Mouse (Mus musculus) spleen, postnatal 36 days (tissue): ENCODE data around the gene Fam240a.

Source experiments
- DNase-seq, 2 experiments: peaks; one replicate each; pipeline ENCODE4 v3.0.0; 2022; ENCODE audit warnings: low spot score in 2 of 2, mixed read lengths in 1 of 2

Gene Fam240a

DNA sequence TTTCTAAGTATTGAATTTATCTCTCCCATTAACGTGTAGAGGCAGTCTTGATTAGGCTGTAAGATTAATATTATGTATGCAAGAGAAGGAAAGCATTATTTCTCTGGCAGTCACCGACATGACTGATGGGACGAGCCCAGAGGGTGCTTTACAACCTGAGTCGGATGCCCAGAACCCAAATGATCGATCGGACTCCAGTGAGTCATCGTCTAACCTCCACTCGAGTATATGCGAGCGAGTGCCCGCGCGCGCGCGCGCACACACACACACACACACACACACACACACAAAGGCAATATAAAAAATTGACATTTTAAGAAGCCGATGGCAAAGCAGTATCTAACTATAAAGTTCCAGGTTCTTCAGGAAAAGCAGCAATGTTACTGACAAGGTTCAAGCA lies 28.7 kb upstream of the Fam240a start:
- DNase-seq = no peak

DNA sequence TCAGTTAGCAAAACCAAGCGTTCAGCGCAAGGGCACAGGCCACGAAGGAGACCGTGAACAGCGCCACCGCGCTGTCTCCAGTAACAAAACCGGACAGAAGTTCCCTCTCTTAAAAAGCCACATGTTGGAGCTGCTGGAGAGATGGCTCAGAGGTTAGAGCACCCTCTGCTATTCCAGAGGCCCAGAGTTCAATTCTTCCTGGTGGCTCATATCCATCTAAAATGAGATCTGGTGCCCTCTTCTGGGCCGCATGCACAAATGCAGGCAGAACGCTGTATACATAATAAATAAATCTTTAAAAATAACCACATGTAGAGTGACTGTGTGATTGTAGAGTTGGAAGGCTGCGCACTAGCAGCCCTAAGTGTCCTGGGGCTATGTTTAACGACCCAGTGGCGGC lies 27.6 kb upstream of the Fam240a start:
- no peak for DNase-seq

DNA sequence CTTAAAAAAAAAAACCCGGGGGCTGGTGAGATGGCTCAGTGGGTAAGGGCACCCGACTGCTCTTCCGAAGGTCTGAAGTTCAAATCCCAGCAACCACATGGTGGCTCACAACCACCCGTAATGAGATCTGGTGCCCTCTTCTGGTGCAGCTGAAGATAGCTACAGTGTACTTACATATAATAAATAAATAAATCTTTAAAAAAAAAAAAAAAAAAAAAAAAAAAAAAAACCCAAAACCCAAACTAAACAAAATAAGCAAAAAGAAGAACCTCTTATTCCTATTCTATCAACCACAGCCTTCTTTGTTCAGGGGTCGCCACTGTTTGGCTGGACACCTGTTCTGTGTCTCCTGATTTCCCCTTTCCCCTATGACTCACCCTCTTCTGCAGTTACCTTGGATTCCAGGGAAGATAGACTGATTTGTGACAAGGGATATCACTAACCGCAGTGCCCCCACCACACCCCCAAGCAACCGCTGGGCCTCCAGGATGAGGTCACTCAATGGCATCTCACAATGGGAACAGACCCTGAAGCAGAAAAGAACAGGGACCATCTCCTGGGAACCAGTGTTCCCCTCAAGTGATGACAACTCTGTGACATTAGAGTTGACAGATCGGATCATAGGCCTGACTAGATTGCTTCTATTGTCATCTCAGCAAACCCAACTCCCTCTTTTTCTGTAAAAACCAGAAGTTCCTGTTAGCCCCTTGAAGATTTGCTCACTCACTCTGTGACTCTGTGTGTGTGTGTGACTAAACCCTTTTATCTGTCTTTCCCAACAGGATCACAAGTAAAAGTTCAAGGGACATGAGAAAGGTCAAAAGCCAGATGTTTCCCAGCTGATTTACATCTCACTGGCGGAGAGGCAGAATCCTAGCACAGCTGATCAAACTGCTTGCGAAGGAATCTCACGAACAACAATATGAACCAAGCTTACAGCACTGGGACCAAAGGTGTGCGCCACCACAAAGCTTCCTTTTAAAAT lies 21.1 kb upstream of the Fam240a start:
- DNase-seq = no peak

DNA sequence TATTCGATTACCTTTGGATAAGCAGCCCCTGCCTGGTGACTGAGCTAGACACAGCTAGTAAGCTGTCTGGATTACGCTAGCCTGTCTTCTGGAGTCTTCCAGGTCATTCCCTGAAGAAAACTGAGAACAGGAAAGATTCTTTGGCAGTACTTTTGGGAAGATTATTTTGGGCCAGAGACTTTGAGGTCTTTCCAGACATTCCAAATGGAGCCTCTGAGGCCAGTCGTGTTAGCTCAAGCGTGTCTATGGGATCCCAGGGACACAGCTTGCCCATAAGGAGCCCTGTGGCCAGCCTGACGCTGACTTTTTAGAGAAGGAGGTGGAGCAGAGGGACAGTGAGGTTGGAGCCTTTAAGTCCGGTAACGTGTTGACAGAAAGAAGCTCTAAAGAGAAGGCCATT lies 19.3 kb upstream of the Fam240a start:
- DNase-seq = no peak

DNA sequence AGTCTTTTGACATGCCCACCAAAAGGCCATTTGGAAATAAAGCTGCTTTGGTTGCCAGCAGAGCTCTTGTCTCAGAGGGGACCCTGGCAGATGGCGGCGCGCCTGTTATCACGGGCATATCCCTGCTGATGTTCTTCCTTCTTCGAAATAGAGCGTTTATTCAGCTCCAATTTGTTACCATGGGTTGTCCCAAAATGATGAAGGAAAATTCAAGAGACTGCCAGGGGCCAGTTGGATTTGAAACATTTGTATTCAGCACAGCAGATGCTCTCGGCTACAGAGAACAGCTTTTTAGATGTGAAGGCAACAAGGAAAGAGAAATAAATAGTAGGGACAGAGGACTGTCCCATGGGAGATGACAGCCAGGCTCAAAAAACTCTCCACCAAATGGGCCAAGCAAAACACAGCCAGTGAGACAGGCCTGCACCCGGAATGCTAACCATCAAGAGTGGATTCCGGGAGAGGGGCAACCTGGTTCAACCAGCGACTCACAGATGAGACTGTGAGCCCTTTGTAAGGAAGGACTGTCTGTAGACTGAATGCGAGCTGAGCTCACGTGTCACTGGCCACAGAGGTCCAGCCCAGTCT lies 17.3 kb upstream of the Fam240a start:
- DNase-seq = no peak

DNA sequence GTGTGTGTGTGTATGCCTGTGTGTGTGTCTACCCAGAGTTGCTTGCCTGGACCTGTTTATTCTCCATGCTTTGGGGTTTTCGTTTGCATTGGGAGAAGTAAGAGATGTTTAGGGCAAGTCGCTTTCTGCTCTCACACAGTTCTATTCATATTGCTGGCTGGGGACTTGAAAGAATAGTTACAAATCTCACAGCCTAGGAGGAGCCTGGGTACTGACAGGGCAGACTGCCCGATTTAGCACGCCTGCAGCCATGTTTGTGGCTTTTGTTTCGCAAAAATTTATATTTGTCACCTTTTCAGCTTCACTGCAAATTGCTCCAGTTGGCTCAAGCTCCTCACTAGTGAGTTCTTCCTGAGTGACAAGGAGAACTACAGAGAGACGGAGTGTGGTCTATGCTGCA lies 14.9 kb upstream of the Fam240a start:
- no peak for DNase-seq

DNA sequence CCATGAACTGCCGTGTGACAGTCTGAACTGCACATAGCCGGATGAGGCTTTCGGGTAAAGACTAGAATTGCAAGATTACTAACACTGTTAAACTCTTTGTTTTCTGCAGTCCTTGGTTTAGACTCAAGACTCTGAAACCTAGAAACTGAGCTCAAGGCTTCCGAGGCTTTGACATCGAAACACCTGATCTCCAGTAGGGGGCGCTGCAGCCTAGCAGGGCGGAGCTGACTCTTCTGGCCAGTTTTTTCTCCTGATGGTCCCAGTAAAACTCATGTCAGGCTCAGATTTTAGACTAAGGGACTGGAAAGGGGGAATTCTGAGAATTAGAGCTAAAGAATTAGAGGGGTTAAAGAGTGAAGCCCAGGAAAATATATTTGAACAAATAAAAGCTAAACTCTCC lies 6.1 kb upstream of the Fam240a start:
- DNase-seq = peak; percentile 19 to 36

DNA sequence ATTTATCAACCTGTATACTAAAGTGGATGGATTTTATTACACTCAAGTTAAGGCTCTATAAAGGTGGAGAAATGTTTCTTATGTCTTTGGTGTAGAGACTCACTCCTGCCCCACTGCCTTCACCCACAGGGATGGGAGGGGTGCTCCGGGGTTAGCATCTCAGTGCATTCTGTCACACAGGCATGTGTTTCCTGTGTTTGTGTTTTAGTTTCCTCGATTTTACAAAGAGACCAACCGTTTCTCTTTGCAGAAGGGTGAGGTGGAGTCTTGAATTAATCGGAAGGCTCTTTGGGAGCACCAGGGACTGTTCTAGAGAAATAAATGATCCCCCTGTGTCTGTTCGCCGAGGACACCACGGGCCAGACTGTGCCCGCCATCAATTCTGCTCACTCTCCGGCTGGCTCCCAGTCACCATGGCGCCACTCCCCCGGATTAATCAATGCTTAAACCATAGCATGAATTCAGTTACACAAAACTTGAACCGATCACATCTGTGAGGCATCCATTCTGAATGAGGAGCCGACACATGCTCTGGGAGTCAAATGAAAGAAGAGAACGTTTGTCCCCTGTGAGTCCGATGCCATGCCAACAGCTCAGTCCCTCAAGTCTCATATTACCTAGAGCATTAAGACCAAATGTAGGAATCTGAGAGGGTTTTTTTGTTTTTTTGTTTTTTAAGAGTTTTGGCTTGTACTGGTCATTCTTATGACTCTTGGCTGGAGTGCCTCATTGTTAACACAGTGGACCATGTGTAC lies 4.2 kb upstream of the Fam240a start:
- DNase-seq = no peak

DNA sequence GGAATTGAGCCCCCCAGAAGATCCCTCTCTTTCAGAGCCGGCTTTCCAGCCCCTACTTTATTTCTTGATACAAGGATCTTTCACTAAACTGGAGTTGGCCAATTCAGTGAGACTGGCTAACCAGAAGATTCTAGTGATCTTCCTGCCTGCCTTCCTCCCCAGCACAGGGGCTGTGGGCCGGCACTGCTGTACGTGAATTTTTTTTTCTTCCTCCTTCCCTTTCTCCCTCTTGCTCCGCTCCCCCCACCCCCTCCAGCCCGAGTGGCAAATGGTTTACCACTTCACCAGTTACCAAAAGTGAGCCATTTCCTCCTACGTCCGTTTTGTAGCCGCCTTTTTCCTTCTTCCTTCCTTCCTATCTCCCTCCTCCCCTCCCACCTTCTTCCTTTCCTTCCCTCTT lies 1.2 kb downstream of the Fam240a start:
- no peak for DNase-seq

DNA sequence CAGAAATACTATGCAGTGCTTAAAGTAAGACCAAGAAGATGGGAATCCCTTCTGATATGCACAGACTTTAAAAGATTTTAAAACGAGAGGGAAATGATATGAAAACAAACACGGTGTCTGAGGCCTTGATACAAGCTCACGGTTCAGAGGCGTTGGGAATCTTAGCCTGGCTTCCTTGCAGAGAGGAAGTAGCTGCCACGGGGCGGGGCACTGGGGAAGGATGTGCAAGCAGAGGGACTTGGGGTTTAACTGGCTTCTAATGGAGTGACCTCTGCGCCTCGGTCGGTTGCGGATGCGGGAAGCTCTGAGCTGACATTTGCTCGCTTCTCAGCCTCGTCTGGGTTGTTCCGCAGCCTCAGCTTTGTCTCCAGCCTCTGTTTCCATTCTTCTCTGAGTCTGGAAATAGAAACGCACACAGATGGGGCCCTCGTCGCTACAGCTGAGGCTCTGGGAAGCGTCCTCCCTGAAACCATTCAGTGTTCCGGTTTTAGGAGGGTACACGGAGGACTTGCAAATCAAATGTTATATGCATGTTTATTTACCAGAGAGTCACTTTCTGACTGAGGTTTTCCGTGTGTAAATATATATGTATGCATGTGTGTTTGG lies 1.9 kb downstream of the Fam240a start:
- no peak for DNase-seq

DNA sequence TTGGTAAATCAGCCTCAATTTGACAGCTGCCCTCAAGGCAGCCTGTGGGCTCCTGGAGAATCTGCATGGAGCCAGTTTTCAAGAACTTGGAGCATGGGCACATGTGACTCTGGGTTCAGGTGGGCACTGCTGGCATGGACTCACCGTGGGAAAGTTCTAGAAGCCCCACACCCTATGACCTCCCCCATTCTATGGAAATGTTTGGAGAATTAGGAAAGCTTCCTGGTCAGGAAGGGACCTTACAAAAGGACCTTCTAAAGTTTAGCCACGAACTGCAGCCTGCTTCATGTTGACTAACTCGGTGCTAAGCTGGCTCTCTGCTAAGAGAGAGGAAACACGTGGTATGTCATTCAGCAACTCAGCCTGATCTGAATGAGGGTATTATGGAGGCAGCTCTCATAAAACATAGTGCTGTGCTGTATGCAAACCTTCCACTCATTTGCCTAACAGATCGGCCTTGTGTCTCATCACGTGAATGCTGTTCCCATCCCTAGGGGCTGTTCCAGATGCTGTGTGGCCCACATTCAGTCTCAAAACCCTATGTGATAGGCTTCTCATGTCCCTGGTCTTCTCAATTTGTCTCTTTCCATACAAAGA lies 7.2 kb downstream of the Fam240a start:
- DNase-seq = no peak

DNA sequence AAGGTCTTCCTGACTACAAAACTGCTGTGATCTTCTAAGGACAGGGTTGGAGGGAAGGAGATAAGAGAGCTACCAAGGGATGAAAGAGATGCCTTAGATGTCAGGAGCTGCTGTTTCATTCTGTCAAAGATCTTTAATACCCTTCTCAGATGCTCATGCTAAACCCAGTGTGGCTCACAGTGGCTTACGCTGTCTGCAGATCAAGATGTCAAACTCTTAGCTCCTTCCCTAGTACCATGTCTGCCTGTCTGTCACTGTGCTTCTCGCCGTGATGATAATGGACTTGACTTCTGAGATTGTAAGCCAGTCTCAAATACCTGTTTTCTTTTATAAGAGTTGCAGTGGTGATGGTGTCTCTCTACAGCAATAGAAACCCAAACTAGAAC lies 8.0 kb downstream of the Fam240a start:
- no peak for DNase-seq

DNA sequence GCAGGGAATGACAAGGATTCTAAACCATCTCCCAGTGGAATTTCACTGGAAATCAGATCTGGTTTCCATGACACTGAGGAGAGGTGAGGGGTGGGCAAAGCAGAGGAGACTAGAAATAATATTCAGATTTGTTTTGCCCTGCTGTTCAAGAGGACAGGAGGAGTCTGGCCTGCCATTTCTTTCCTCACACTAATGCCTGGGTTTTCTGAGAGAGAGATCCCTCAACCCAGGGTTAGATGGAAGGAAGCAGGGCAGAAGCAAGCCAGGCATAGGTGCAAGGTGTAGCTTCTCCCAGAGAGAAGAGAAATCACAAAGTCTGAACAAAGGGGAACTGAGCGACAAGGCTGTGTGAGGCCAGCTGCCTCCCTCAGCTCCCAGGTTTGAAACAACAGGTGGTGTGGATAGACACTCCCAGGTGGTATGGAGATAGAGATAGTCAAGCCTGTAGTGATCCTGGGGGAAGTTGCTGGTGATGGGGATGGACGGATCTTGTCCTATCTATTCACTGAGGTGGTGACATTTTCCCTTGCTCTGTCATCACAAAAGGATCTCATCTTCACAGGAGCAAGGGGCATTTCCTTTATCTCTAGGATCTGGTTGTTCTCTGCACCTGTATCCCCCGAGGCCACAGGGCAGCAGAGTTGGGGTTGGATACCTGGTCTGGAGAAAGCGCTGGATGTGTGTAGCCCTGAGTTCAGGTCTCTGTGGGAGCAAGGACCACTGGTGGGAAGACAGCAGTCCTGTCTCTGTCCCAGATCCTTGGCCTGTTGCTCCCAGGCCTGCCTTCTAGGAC lies 8.6 kb downstream of the Fam240a start:
- no peak for DNase-seq

DNA sequence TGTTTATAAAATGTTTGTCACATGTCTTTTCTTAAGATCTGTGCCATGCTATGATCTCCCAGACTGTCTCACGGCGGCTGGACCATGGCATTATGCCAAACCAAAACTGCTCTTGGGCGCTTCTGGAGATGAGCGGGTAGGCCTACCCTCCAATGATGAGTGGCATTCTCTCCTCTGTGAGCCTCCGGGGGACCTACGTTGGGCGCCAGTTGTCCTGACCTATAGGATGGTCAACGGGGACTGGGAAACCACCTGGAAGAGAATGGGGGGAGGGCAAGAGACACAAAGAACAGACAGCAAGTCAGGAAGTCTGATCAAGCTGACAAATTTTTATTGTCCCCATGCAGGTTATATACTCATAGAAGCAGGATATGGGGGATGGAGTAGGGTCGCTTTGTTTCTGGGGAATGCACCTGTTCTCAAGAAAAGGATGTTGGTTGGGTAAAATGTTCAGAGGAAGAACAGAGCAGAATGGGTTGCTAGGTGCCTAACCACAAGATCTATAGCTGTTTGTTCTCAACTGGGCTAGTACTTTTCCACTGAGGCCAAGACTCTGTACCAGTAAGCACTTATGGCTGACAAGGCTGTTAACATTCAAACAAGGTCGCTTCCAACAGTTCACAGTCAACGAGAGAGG lies 9.3 kb downstream of the Fam240a start:
- peak in 1 of 2 experiments; percentile 30 for DNase-seq

DNA sequence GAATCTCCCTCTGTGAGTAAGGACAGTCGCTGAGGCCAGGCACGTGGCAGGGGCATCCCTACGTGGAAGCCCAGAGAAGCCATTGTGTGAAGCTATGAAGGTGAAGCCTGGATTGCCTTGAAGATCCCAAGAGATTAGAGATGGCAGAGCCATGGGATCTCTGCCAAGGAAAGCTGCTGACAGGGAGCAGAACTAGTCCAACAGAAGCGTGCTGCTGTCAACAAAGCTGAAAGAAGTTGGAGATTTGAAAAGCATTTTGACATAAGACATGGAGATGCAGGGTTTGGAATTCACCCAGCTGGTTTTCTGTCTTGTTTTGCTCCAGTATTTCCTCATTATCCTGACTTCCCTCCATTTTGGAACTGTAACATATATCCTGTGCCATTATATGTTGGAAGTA lies 14.4 kb downstream of the Fam240a start:
- DNase-seq = no peak

DNA sequence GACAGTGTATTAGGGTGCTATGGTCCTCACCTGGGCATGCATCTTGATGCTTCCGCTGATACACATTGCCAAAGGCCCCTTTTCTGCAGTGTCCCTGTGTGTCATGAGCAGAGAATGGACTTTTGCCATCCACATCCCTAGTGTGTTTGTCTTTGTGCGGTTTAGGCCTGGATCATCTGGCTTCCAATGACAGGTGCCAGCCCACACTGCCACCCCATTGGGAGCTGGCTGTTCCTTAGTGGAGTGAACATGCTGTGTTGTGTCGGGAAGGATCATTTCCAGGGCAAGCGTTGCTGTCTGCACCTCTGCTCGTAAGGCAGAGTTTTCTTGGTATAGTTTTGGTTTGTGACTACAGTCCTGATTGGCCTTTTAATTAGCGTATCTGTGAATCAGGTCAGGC lies 15.5 kb downstream of the Fam240a start:
- DNase-seq = no peak

DNA sequence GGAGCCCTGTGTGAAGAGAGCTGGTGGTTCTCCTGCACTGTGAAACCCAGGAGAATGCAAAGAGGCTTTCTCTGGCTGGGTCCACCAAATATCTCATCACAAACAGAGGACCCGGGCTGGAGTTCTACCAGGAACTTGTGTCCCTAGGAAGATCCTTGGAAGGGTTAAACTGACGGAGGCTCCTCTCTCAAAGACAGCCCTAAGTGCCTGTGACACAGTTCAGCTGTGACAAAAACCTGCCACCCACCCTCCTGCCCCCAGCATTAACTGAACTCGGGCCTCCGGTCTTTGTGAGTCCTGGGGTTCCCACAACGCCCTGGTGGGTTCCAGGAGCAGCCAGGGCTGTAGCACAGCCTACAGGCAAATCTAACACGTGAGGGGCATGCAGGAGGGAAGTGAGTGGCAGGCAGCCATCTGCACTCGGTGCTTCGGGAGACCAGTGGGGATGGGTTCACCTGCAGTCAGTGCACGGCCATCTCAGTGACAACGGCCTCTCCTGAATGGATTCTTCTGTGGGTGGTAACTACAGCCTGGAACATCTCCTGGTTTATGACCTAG lies 17.1 kb downstream of the Fam240a start:
- no peak for DNase-seq

DNA sequence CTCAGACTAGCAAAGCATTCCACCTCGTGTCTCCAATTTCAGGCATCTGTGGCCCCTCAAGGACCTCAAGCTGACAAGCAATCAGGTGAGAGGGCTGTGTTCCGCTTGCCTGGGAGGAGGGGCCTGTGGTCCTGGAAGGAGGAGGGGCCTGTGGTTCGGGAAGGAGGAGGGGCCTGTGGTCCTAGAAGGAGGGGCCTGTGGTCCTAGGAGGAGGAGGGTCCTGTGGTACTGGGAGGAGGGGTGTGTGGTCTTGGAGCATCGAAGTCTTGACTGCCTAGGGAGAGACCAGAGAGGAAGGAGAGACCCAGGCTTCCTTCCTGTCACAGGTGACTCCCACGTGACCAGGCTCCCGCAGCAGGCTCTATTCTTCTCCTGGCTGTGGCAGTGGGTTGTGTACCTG lies 20.1 kb downstream of the Fam240a start:
- peak; percentile 49 to 52 for DNase-seq

DNA sequence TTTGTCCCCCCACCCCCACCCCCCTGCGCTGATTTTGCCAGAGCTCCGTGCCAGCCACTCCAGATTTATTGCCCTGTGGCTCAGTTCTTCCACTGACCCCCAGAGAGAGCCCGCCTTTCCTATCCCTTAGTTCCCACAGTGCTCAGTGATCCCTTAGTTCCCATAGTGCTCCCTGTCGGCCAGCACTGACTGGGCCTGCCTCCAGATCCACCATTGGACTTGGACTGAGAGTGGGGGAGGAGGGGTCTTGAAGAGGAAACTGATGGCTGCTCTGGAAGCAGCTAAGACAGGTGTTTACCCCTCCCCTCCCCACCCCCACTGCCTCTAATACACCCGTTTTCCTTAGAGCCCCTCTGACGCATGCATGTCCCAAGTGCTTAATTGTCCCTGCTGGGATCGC lies 20.7 kb downstream of the Fam240a start:
- DNase-seq = no peak

DNA sequence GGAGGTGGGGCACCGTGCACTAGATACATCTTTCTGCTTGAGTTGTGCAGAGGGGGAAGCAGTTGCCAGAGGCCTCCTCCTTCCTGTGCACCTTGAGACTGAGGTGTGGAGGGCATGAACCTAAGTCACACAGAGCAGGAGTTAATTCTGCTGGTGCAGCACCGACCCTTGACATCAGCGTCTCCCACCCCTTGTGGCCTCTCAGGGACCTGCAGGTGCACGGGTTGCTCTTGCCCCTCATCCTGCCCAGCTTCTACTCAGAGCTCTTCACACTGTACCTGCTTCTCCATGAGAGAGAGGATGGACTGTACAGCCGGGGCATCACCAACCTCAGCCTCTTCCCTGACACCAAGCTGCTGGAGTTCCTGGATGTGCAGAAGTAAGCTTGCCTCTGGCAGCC lies 21.2 kb downstream of the Fam240a start:
- no peak for DNase-seq
